Mouse (Mus musculus): Measurements from ENCODE around the gene Fbxw8. TPM values are rescaled to one million over a fixed set of nuclear protein-coding genes. Genes with fewer than 3 reads are reported as not detected.

Fbxw8 gene
- polyA plus RNA-seq, 1 experiment from 2014 or later: 28.9 TPM

GRCm38 (mm10) chr5:118099870-118100478, 55.3 kb downstream of the Fbxw8 start:
- 62% methylated on average over 8 of the region's 8 CpGs for WGBS
- Histone ChIP-seq H3K4me2 (no peak overlapping the region), H3K27ac (no peak overlapping the region), H3K4me3 (no peak overlapping the region), H3K4me1 (peaks cover 18% of the 10 kb centered on the region), H3K36me3 (peaks cover 30% of the 10 kb centered on the region; the same call in 1 of the 2 replicates), H3K27me3 (no peaks in the 10 kb centered on the region), H3K9ac (no peak overlapping the region), H3K9me3 (no peaks in the 10 kb centered on the region)
- no peak for ATAC-seq (ENCODE audit: insufficient number of reproducible peaks, insufficient read depth, low FRiP score, low TSS enrichment, low read depth)

- H3K4me3 ChIP-seq: no peak overlapping the region
- 67% methylated on average over 11 of the region's 11 CpGs for whole genome bisulfite sequencing
- no peaks in the 10 kb centered on the region for H3K27me3 ChIP-seq
- no peak overlapping the region for H3K27ac ChIP-seq
- no peak overlapping the region for H3K9ac ChIP-seq
- H3K4me2 ChIP-seq: no peak overlapping the region
- peaks cover 18% of the 10 kb centered on the region for H3K4me1 ChIP-seq
- H3K9me3 ChIP-seq: no peaks in the 10 kb centered on the region
- peaks cover 35% of the 10 kb centered on the region for H3K36me3 ChIP-seq
- no peak for ATAC-seq (ENCODE audit: insufficient number of reproducible peaks, insufficient read depth, low FRiP score, low TSS enrichment, low read depth)
These were observed 56.0 kb downstream of the Fbxw8 start for GRCm38 (mm10) chr5:118099069-118099869.

GRCm38 (mm10) chr5:118096317-118096716, 58.9 kb downstream of the Fbxw8 start:
- H3K4me2 ChIP-seq: no peak overlapping the region
- H3K9ac ChIP-seq: no peak overlapping the region
- no peak for ATAC-seq (ENCODE audit: insufficient number of reproducible peaks, insufficient read depth, low FRiP score, low TSS enrichment, low read depth)
- H3K4me3 ChIP-seq: no peak overlapping the region
- no peaks in the 10 kb centered on the region for H3K27me3 ChIP-seq
- no peak overlapping the region for H3K27ac ChIP-seq
- 89% methylated on average over 3 of the region's 3 CpGs for WGBS
- no peaks in the 10 kb centered on the region for H3K9me3 ChIP-seq
- peaks cover 18% of the 10 kb centered on the region for H3K4me1 ChIP-seq
- H3K36me3 ChIP-seq: peaks cover 59% of the 10 kb centered on the region

GRCm38 (mm10) chr5:118095849-118096248, 59.4 kb downstream of the Fbxw8 start:
- H3K4me2 ChIP-seq: no peak overlapping the region
- peaks cover 64% of the 10 kb centered on the region for H3K36me3 ChIP-seq
- peaks cover 18% of the 10 kb centered on the region for H3K4me1 ChIP-seq
- no peaks in the 10 kb centered on the region for H3K9me3 ChIP-seq
- no peaks in the 10 kb centered on the region for H3K27me3 ChIP-seq
- no peak overlapping the region for H3K4me3 ChIP-seq
- no peak for ATAC-seq (ENCODE audit: insufficient number of reproducible peaks, insufficient read depth, low FRiP score, low TSS enrichment, low read depth)
- no peak overlapping the region for H3K9ac ChIP-seq
- no peak overlapping the region for H3K27ac ChIP-seq
- WGBS: 88% methylated on average over 4 of the region's 4 CpGs

GRCm38 (mm10) chr5:118095433-118095832, 59.8 kb downstream of the Fbxw8 start:
- WGBS: 92% methylated on average over 11 of the region's 11 CpGs
- peaks cover 68% of the 10 kb centered on the region for H3K36me3 ChIP-seq

GRCm38 (mm10) chr5:118093321-118094035, 61.8 kb downstream of the Fbxw8 start:
- 85% methylated on average over 11 of the region's 11 CpGs for WGBS

More at GRCm38 (mm10) chr5:118095433-118095832, 59.8 kb downstream of the Fbxw8 start:
- Histone ChIP-seq H3K9ac (no peak overlapping the region), H3K4me1 (peaks cover 16% of the 10 kb centered on the region), H3K27ac (no peak overlapping the region), H3K4me2 (no peak overlapping the region), H3K27me3 (no peaks in the 10 kb centered on the region), H3K9me3 (no peaks in the 10 kb centered on the region), H3K4me3 (no peak overlapping the region)
- no peak for ATAC-seq (ENCODE audit: insufficient number of reproducible peaks, insufficient read depth, low FRiP score, low TSS enrichment, low read depth)

GRCm38 (mm10) chr5:118090837-118091236, 64.4 kb downstream of the Fbxw8 start:
- Histone ChIP-seq H3K27ac (no peak overlapping the region), H3K36me3 (peaks cover 57% of the 10 kb centered on the region), H3K4me1 (peaks cover 13% of the 10 kb centered on the region; the same call in 1 of the 2 replicates), H3K4me2 (no peak overlapping the region), H3K9me3 (no peaks in the 10 kb centered on the region), H3K27me3 (no peaks in the 10 kb centered on the region), H3K4me3 (no peak overlapping the region), H3K9ac (no peak overlapping the region)
- ATAC-seq (ENCODE audit: insufficient number of reproducible peaks, insufficient read depth, low FRiP score, low TSS enrichment, low read depth): no peak
- 91% methylated on average over 2 of the region's 2 CpGs for WGBS

More at GRCm38 (mm10) chr5:118093321-118094035, 61.8 kb downstream of the Fbxw8 start:
- Histone ChIP-seq H3K4me1 (no peaks in the 10 kb centered on the region), H3K27ac (no peak overlapping the region), H3K9ac (no peak overlapping the region), H3K4me2 (no peak overlapping the region), H3K27me3 (no peaks in the 10 kb centered on the region), H3K36me3 (peaks cover 67% of the 10 kb centered on the region), H3K9me3 (no peaks in the 10 kb centered on the region), H3K4me3 (no peak overlapping the region)
- no peak for ATAC-seq (ENCODE audit: insufficient number of reproducible peaks, insufficient read depth, low FRiP score, low TSS enrichment, low read depth)

GRCm38 (mm10) chr5:118090101-118090500, 65.2 kb downstream of the Fbxw8 start:
- Histone ChIP-seq H3K4me2 (no peak overlapping the region), H3K9ac (no peak overlapping the region), H3K4me3 (no peak overlapping the region), H3K9me3 (no peaks in the 10 kb centered on the region), H3K4me1 (peaks cover 13% of the 10 kb centered on the region; the same call in 1 of the 2 replicates), H3K36me3 (peaks cover 52% of the 10 kb centered on the region), H3K27me3 (no peaks in the 10 kb centered on the region), H3K27ac (no peak overlapping the region)
- ATAC-seq (ENCODE audit: insufficient number of reproducible peaks, insufficient read depth, low FRiP score, low TSS enrichment, low read depth): no peak
- over 99% methylated on average over 6 of the region's 6 CpGs for WGBS

- H3K9ac ChIP-seq: 0 out of 2 replicates have a peak overlapping the region, but pooled peaks have one; percentile 1
- peaks cover 21% of the 10 kb centered on the region; the same call in 1 of the 2 replicates for H3K4me1 ChIP-seq
- no peak overlapping the region for H3K4me3 ChIP-seq
- no peaks in the 10 kb centered on the region for H3K9me3 ChIP-seq
- no peak overlapping the region for H3K4me2 ChIP-seq
- no peaks in the 10 kb centered on the region for H3K27me3 ChIP-seq
- WGBS: 56% methylated on average over 7 of the region's 7 CpGs
- H3K36me3 ChIP-seq: peaks cover 49% of the 10 kb centered on the region
- H3K27ac ChIP-seq: no peak overlapping the region
- no peak for ATAC-seq (ENCODE audit: insufficient number of reproducible peaks, insufficient read depth, low FRiP score, low TSS enrichment, low read depth)
These were observed 66.2 kb downstream of the Fbxw8 start for GRCm38 (mm10) chr5:118089102-118089501.

- Histone ChIP-seq H3K9ac (0 out of 2 replicates have a peak overlapping the region, but pooled peaks have one; percentile 16), H3K9me3 (no peaks in the 10 kb centered on the region), H3K4me2 (no peak overlapping the region), H3K36me3 (peaks cover 29% of the 10 kb centered on the region), H3K27ac (peak overlapping the region; percentile 23; the same call in 1 of the 2 replicates), H3K27me3 (no peaks in the 10 kb centered on the region), H3K4me1 (peaks cover 35% of the 10 kb centered on the region), H3K4me3 (no peak overlapping the region)
- no peak for ATAC-seq (ENCODE audit: insufficient number of reproducible peaks, insufficient read depth, low FRiP score, low TSS enrichment, low read depth)
- 25% methylated on average over 7 of the region's 7 CpGs for WGBS
These were observed 68.3 kb downstream of the Fbxw8 start for GRCm38 (mm10) chr5:118086956-118087355.

- WGBS: 74% methylated on average over 7 of the region's 7 CpGs
- no peak for ATAC-seq (ENCODE audit: insufficient number of reproducible peaks, insufficient read depth, low FRiP score, low TSS enrichment, low read depth)
- no peaks in the 10 kb centered on the region for H3K27me3 ChIP-seq
- peaks cover 47% of the 10 kb centered on the region for H3K4me1 ChIP-seq
- peaks cover 21% of the 10 kb centered on the region for H3K36me3 ChIP-seq
- H3K4me3 ChIP-seq: no peak overlapping the region
- no peak overlapping the region for H3K27ac ChIP-seq
- H3K4me2 ChIP-seq: no peak overlapping the region
- H3K9ac ChIP-seq: no peak overlapping the region
- no peaks in the 10 kb centered on the region for H3K9me3 ChIP-seq
These were observed 70.0 kb downstream of the Fbxw8 start for GRCm38 (mm10) chr5:118085313-118085712.
